Mouse (Mus musculus) testis, adult 2 months (tissue): ENCODE data around the gene Eif3d. TPM values are rescaled to one million over a fixed set of nuclear protein-coding genes. Genes with fewer than 3 reads are reported as not detected.

Experiments
- H3K27ac ChIP-seq: fragments of 200-500 bp; 2 replicates; pipeline ENCODE4 v1.5.1; 2012; ENCODE audit warnings: low read depth, low read length; ENCODE audit not compliant: control insufficient read depth, insufficient read depth
- H3K27me3 ChIP-seq: fragments of 200-500 bp; 2 replicates; pipeline ENCODE4 v1.6.1; 2012; ENCODE audit warnings: mild to moderate bottlenecking, low read length, moderate library complexity; ENCODE audit not compliant: control insufficient read depth, insufficient read depth
- H3K36me3 ChIP-seq: fragments of 200-500 bp; 2 replicates; pipeline ENCODE4 v1.6.1; 2012; ENCODE audit warnings: mild to moderate bottlenecking, low read length; ENCODE audit not compliant: control insufficient read depth, insufficient read depth
- H3K4me1 ChIP-seq: fragments of 200-500 bp; 2 replicates; pipeline ENCODE4 v1.6.1; 2012; ENCODE audit warnings: low read length; ENCODE audit not compliant: control insufficient read depth, insufficient read depth
- H3K4me3 ChIP-seq: fragments of 200-500 bp; 2 replicates; pipeline ENCODE4 v1.5.1; 2012; ENCODE audit warnings: low read depth, mild to moderate bottlenecking, low read length, moderate library complexity, mixed read lengths; ENCODE audit not compliant: control insufficient read depth
- CTCF ChIP-seq: fragments of 200-500 bp; IDR thresholded peaks from 2 replicates; pipeline ENCODE4 v1.5.1; 2012; ENCODE audit warnings: low read depth, mild to moderate bottlenecking, inconsistent platforms, low read length, moderate library complexity; ENCODE audit not compliant: control insufficient read depth, insufficient read depth, insufficient replicate concordance
- POLR2A ChIP-seq: fragments of 200-500 bp; IDR thresholded peaks from 2 replicates; pipeline ENCODE4 v1.6.1; 2012; ENCODE audit warnings: low read depth, mild to moderate bottlenecking, inconsistent platforms, low read length, moderate library complexity; ENCODE audit not compliant: control insufficient read depth
- polyA plus RNA-seq: library from polyadenylated mRNA; depleted of rRNA; stranded (reverse); fragments of >200 nt; gene quantifications from 2 replicates; pipeline ENCODE4 v1.2.3, GENCODE M21; 2012

The Eif3d gene
- polyA plus RNA-seq, 1 experiment, result 126 TPM

- Histone ChIP-seq H3K4me1 (no peaks in the 10 kb centered on the region; the same call in none of the 2 replicates), H3K4me3 (no peak overlapping the region), H3K27ac (no peak overlapping the region), H3K36me3 (no peaks in the 10 kb centered on the region), H3K27me3 (no peaks in the 10 kb centered on the region)
- TF ChIP-seq CTCF (peak; percentile 97), POLR2A (no peak; the same call in 1 of the 2 replicates)
Observed at GRCm38 (mm10) chr15:77933770-77934169, 36.8 kb downstream of the Eif3d start.

- no peaks in the 10 kb centered on the region for H3K27me3 ChIP-seq
- H3K4me1 ChIP-seq, result no peaks in the 10 kb centered on the region; the same call in none of the 2 replicates
- H3K36me3 ChIP-seq, result no peaks in the 10 kb centered on the region
- no peak overlapping the region for H3K27ac ChIP-seq
- H3K4me3 ChIP-seq, result no peak overlapping the region
- TF ChIP-seq POLR2A, result no peak
- TF ChIP-seq CTCF, result no peak
Observed at GRCm38 (mm10) chr15:77933222-77933621, 37.4 kb downstream of the Eif3d start.

DNA sequence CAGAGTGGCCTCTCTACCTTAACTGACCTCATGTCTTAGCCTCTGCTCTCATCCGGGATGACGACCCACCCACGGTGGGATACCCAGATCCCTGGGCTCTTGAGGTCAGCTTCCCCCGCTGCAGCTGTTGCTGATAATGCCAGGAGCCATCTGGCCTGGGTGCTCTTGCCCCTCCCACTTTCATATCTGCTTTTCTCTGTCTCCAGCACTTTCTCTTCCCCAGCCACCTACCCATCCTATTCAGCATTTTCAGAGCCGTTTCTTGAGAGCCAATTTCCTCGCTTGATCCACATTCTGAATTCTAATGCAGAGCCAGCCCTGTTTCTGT is 39.0 kb downstream of the Eif3d start:
- no peak overlapping the region for H3K4me3 ChIP-seq
- TF ChIP-seq CTCF (no peak), POLR2A (no peak)
- H3K36me3 ChIP-seq, result no peaks in the 10 kb centered on the region; the same call in 1 of the 2 replicates

GRCm38 (mm10) chr15:77930986-77931688 is 39.5 kb downstream of the Eif3d start:
- Histone ChIP-seq H3K4me3 (no peak overlapping the region), H3K27ac (no peak overlapping the region), H3K27me3 (no peaks in the 10 kb centered on the region), H3K4me1 (peaks cover 5% of the 10 kb centered on the region), H3K36me3 (no peaks in the 10 kb centered on the region; the same call in 1 of the 2 replicates)
- no peak for TF ChIP-seq POLR2A
- no peak for TF ChIP-seq CTCF

More for the DNA sequence above, 39.0 kb downstream of the Eif3d start:
- no peaks in the 10 kb centered on the region for H3K27me3 ChIP-seq
- H3K27ac ChIP-seq, result no peak overlapping the region
- H3K4me1 ChIP-seq, result peaks cover 5% of the 10 kb centered on the region

DNA sequence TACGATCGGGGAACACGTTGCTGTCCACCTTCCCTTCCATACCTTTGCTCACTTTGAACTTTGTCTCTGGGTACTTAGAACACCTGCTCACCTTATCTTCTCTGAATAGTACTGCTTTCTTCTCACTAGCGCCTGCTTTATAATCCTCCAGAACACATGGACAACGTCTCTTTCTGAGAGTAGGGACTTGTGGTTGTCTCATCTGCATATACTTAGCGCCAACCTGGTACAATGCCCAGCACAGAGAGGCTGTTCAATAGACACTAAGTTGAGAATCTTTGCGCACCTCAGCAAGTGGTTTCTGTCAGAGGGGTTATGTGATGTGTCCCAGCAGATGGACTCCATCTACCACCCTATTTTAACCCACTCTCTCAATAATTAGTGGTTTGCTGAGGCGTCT is 40.8 kb downstream of the Eif3d start:
- H3K27me3 ChIP-seq, result no peaks in the 10 kb centered on the region
- no peak for TF ChIP-seq CTCF
- TF ChIP-seq POLR2A, result no peak
- no peaks in the 10 kb centered on the region; the same call in 1 of the 2 replicates for H3K36me3 ChIP-seq
- H3K4me3 ChIP-seq, result peak overlapping the region; percentile 95; the same call in 1 of the 2 replicates
- peaks cover 5% of the 10 kb centered on the region for H3K4me1 ChIP-seq
- peak overlapping the region; percentile 73; the same call in 1 of the 2 replicates for H3K27ac ChIP-seq

DNA sequence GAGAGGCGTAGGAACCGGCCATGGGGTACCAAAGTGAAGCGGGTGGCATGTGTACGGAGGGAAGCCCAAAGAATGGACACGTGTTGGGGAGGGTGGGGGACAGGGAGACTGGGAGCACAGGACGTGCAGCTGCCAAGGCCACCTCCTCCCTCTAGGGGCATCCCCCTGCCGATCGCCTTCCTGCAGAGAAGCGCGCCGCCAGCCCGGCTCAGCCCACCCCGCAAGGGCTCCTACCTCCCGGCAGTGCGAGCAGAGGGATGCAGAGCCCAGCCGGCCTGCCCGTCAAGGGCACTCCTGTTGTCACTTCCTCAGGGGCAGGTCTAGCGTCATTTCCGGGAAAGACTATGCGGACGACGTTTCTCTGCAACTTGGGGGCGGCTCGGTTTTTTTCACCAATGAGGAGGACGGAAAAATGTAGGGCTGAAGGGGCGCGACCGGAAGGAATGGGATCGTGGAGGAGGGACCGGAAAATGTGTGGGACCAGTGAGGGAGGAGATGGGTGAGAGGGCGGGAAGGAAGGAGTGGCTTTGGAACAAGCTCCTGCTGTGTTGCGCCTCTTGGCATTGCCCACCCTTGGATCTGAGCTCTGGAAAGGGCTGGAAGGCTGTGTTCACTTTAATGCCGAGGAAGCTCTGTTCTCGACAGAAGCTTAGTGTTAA is 41.8 kb downstream of the Eif3d start, which contains the start of gene Txn2:
Gene Txn2 (minus strand): TSS at position 334 of the 659 bp plus-strand sequence.
- peaks cover 5% of the 10 kb centered on the region for H3K4me1 ChIP-seq
- no peaks in the 10 kb centered on the region for H3K27me3 ChIP-seq
- peak within 1 kb of the TSS; percentile 90 for H3K27ac ChIP-seq
- H3K36me3 ChIP-seq, result no peaks in the 10 kb centered on the region; the same call in 1 of the 2 replicates
- peak within 1 kb of the TSS; percentile 95 for H3K4me3 ChIP-seq
- TF ChIP-seq CTCF (no peak), POLR2A (peak; percentile 71)

- no peaks in the 10 kb centered on the region; the same call in 1 of the 2 replicates for H3K36me3 ChIP-seq
- no peaks in the 10 kb centered on the region for H3K27me3 ChIP-seq
- H3K27ac ChIP-seq, result no peak overlapping the region
- TF ChIP-seq POLR2A, result no peak
- no peak for TF ChIP-seq CTCF
- H3K4me1 ChIP-seq, result peaks cover 5% of the 10 kb centered on the region
- H3K4me3 ChIP-seq, result peak overlapping the region; percentile 95; the same call in 1 of the 2 replicates
Observed at GRCm38 (mm10) chr15:77928091-77928490, 42.5 kb downstream of the Eif3d start.
